Mouse (Mus musculus): ENCODE results near the gene Gm17657. TPM values are rescaled to one million over a fixed set of nuclear protein-coding genes. Genes with fewer than 3 reads are reported as not detected.
"Not testable (repeated sequence)": the region's sequence is repeated elsewhere in the genome, so short reads cannot be mapped to it uniquely, and the experiment has no call there.

Gm17657 gene
- total RNA-seq, 2 experiments from 2014 or later = not detected

DNA sequence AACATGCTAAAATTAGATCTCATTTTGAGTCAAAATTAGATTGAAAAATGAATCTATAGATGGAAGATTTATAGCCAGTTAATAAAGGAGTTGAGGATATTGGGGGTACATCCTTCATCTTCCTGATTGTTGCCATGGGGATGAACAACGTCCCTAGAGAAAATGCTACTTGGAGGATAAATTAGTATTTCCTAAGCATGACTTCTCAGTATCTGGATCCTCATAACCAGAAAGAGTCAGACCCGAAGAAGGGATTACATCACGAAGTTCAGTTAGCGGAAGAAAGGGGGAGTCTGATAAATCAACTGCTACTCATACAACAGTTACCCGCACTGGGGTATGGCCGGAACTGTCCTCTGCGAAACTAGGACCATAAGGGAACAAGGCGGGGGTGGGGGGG lies 444 bp downstream of the Gm17657 start:
- intact Hi-C loops (cut with DNase I) = no loop called here
- DNase-seq = no peak

DNA sequence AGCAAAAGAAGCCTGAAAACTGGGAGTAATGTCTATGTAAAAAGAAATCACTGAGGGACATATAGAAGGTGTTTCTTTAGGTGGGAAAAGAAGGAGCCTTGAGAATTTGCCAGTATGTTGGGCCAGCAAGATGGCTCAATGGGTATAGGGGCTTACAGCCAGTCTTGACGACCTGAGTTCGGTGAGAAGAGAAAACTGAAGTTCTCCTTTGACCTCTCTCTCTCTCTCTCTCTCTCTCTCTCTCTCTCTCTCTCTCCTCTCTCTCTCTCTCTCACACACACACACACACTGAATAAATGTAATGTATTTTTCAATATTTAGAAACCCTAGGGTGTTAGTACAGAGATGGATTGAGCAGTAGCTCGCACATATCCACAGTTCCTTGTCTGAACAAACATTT lies 944 bp downstream of the Gm17657 start:
- intact Hi-C loops (cut with DNase I) = no loop called here

DNA sequence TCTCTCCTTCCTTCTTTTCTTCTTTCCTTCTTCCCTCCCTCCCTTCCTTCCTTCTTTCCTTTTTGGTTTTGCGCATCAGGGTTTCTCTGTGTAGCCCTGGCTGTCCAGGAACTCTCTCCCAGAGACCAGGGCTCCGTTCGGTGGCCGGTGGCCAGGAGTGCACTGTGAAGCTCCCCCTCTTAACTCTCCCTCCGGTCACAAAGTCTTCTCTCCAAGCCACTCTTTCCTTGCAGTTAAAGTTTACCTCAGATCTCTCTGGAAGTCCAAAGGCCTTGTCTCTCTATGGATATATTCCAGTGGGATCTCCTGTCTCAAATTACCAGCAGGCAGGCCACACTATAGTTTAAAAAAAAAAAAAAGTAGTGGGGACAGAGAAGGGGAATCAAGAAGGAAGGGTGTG lies 4.2 kb downstream of the Gm17657 start:
- intact Hi-C loops (cut with DNase I) = no loop called here
- no peak for DNase-seq

More for the DNA sequence above, 944 bp downstream of the Gm17657 start:
- no peak for DNase-seq

DNA sequence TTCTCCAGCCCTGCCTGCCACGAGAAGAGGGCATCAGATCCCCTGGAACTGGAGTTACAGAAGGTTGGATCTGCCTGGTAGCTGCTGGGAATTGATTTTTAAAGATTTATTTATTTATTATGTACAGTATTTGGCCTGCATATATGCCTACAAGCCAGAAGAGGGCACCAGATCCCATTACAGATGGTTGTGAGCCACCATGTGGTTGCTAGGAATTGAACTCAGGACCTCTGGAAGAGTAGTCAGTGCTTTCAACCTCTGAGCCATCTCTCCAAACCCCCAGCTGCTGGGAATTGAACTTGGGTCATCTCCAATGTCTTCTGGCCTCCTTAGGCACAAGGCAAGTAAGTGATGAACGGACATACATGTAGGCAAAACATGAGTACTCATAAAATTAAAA lies 5.4 kb downstream of the Gm17657 start:
- no peak for DNase-seq
- intact Hi-C loops (cut with DNase I) = no loop called here

DNA sequence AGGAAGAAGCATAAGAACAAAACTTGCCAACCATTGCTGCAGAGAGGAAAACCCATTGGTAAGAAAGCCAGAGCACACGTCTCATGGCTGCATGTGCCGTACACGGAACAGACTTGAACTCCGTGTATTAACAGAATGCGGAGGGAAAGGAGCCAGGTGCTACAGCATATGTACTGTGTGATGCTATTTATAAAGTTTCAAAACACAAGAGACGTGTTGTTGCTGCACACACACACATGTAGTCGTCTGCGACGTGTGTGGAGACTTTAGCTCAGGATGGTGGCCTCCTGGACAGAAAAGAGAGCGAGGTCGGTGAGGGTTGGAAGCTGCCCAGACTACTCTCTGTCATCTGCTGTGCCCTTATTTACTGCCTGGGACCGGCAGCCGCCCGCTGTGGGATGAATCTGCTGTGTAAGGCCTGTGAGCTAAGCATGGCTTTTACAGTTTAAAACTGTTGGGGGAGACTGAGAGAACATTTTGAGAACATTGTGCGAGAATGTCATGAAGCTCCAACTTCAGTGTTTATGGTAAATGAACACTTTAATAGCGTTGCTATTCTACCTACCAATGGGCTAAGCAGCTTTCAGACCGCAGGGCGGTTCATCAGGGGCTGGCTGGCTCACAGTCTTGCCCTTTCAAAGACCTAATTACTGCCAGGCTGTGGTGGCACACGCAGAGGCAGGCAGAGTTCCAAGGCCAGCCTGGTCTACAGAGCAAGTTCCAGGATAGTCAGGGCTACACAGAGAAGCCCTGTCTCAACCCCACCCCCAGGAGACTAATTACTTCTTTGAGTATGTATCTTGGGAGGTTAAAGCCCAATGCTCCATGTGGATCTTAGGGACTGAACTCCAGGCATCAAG lies 6.4 kb downstream of the Gm17657 start:
- intact Hi-C loops (cut with DNase I) = no loop called here
- DNase-seq = no peak

DNA sequence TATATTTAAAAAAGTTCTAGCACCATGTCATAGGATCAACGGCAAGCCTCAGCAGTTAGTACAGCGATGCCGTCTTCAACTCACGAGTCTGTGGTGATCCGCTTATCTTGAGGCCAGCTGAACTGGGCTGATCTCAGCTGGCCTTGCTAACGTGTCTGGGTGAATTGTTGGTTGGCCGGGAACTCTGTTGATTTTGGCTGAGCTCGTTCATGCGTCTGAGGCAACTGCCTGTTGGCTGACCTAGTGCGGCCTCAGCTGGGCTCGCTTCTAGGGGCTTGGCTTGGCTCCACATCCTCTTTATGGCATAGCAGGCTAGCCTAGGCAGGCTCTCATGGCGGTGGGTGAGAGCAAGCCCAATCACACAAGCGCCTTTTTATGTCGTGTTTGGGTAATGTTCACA lies 8.0 kb downstream of the Gm17657 start:
- DNase-seq = peak; percentile 68 to 72

DNA sequence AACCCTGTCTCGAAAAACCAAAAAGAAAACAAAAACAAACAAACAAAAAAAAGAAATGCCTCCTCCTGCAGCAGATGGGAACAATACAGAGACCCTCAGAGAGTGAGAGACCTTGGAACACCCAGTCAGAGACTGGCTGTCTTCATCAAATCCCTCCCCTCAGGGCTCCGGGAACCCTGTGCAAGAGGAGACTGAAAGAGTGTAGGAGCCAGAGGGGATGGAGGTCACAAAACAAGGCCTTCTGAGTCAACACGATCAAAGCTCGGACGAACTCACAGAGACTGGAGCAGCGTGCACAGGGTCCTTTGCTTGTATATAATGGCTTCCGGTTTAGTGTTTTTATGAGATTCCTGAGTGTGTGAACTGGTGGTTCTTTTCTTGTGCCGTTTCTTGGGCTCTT lies 9.0 kb downstream of the Gm17657 start:
- intact Hi-C loops (cut with DNase I) = no loop called here
- DNase-seq = no peak

More for the DNA sequence above, 8.0 kb downstream of the Gm17657 start:
- intact Hi-C loops (cut with DNase I) = no loop called here

DNA sequence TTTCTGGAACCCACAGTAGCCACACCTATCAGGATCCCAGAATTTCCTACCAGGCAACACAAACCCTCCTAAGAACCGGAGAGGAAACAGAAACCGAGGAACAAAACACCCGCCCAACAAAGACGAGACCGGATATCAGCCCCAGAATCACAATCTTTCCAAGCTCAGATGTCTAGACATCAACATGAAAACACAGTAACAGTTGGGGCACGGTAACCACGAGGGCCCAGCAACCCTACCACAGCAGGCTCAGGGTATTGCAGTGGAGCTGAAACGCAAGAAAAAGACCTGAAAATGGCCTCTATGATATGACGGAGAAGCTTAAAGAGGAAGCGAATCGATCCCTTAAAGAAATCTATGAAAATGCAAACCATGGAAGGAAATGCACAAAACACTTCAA lies 15.6 kb downstream of the Gm17657 start:
- DNase-seq = no peak
- intact Hi-C loops (cut with DNase I) = no loop called here

DNA sequence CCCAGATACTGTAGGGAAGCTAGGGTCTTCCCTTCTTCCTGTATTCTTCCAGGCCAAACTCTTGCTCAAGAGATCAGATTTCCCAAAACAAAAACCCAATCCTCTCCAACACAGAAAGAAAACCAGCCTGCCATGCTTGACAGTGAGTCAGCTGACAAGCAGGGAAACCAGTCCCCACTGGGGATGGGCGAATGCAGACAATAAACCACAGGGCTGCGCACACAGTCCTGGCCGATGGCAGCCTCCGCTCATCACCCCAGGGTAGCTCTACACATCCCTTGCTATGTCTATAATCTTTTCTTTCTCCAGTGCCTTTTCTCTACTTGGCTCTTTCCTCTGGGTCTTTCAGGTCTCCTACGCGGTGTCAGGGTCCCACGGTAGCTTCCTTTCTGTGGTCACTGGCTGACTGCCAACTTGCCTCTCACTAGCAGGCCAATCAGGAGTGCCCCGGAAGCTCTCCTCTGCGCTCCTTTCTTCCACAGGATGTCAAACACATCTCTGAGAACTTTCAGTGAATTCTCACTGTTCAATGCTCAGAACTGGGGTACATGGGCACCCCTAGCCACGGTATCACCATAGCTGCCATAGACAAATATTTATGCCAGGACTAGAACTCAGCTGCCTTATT lies 17.6 kb downstream of the Gm17657 start:
- DNase-seq = no peak
- intact Hi-C loops (cut with DNase I) = no loop called here

DNA sequence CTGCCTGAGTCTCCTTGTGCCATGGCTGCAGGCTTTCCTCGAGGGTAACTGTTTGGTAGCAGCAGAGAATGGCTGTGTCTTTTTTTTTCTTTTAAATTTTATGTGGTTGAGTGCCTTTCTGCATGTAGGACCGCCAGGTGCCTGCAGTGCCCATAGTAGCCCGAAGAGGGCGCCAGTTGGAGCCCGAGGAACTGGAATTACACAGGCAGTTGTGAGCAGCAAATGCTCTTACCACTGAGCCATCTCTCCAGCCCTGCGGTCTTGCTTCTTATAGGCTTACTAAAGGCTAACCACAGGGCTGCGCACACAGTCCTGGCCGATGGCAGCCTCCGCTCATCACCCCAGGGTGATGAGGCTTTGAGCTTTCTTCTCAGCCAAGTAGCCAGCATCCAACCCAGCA lies 18.2 kb downstream of the Gm17657 start:
- intact Hi-C loops (cut with DNase I) = no loop called here
- DNase-seq = no peak

DNA sequence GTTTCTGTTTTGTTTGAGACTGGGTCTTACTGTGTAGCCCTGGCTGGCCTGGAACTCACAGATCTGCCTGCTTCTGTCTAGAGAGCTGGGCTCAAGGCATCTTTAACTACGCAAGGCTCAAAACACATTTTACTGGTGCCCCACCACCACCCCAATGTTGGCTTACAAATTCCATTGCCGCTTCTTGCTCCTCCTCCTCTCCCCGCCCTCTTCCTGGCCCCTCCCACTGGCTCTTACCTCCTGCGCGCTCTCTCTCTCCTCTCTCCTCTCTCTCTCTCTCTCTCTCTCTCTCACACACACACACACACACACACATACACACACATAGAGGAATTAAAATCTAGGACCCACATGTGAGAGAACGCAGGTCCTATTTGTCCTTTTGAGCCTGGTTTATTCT lies 18.9 kb downstream of the Gm17657 start:
- DNase-seq = no peak
- intact Hi-C loops (cut with DNase I) = no loop called here

DNA sequence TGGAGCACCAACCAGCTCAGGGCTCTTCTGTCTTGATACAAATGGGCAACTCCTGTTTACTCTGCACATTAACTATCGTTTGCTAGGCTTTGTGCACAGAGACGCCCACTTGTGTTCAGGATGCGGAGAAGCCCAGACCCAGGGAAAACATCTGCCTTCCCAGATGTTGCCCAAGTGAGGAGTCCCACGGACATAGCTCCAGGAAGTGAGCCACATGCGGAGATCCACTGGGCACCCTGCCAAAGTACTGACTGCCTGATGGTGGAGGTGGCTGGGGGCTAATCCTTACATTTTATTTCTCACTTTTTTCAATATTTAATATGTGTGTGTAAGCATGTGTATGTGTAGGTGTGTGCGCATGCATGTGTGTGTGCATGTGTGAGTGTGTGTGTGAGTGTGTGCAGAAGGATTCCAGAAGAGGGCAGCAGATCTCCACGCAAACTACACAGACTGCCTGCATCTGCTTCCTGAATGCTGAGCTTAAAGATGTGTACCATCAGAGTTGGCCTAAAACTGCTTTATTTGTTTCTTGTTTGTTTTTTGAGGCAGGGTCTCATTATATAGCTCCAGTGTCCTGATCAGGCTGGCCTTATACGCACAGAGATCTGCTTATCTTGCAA lies 20.8 kb downstream of the Gm17657 start:
- DNase-seq = no peak
- intact Hi-C loops (cut with DNase I) = no loop called here

DNA sequence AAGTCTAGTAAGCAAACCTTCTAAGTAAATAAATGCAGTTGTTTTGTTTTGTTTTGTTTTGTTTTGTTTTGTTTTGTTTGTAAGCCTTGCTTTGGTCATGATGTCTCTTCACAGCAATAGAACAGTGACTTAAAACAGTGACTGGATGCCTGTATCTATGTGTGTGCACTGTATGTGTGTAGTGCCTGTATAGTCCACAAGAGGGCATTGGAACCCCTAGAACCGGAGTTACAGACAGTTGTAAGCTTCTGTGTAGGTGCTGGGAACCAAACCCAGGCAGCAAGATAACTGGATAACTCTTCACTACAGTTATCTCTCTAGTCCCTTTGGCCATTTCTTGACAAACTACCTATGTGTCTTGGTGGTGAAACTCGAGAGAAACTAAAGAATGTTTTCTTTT lies 23.8 kb downstream of the Gm17657 start:
- no peak for DNase-seq
- intact Hi-C loops (cut with DNase I) = no loop called here

DNA sequence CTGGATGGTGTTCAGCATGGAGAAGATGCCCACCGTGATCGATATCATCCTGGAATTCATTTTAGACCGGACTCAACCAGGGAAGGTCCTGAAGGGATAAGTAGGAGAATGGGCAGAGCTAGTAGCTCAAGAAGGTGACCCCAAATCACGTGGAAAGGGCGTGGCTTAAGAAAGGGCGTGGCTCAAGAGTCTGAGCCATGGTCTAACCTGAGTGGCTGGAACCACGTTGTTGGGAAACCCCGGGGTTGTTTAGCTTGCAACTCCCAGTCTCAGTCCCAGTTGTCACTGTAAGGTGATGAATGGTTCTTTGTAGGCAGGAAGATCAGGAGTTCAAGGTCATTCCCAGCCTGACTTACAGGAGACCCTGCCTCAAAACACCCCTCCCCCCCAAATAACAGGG lies 29.7 kb downstream of the Gm17657 start:
- DNase-seq = no peak
- intact Hi-C loops (cut with DNase I) = no loop called here

DNA sequence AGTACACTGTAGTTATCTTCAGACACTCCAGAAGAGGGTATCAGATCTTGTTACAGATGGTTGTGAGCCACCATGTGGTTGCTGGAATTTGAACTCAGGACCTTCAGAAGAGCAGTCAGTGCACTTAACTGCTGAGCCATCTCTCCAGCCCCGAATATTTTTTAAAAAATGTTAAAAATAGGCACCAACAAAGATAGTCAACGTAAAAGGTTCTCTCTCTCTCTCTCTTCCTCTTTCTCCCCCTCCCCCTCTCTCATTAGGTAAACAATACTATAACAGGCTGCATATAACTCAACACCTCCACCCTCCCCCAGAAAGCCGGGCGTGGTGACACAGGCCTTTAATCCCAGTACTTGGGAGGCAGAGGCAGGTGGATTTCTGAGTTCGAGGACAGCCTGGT lies 30.8 kb downstream of the Gm17657 start:
- DNase-seq; intact Hi-C loops (cut with DNase I): not testable (repeated sequence)

DNA sequence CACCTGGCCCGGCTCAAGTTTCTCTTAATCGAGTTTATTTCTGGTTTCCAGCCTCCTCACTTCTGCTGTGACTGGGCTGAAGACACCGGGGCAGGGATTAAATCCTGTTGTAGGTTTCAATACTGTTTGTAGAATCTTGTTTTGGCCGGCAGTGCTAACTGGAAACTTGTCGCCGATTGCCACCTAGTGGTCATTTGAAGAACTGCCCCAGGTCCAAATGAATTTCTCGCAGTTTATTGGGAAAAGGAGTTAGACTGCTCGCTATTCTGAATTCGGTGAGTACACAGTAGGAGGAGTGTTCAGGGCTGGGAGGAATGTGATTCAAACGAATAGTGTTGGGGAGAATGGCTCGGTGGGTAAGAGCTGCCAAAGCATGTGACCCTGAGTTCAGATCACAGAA lies 35.0 kb downstream of the Gm17657 start:
- intact Hi-C loops (cut with DNase I) = loop anchor here (1.0 to 5.0 kb wide), 2 partner anchors 133 to 257 kb away; no protein-coding TSS in a partner anchor
- DNase-seq = peak; percentile 51 to 67

DNA sequence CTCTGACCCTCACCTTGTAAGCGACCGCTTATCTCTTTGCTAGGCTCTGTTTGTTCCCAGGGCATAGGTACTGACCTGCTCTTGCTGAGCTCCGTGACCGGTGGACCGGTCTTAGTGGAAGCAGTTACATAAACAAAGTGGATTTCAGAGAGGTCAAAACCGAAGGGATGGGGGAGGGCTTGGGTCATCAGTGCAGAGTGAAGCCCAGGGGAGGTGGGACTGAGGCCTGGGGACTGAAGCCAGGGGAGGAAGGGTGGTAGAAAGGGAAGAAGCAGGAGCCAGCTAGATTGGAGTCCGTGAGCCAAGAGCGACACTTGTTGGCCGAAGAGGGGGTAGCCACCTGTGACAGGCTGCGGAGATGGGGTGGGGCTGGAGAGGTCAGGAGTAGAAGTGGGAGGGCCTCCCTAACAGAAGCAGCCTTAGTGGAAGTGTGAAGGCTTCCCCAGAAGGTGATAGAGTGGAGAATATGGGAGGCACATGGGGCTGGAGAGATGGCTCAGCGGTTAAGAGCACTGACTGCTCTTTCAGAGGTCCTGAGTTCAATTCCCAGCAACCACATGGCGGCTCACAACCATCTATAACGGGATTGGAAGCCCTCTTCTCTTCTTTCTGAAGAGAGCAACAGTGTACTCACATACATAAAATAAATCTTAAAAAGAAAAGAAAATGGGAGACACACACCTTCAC lies 36.3 kb downstream of the Gm17657 start:
- intact Hi-C loops (cut with DNase I) = loop anchor here (1.0 to 5.0 kb wide), 2 partner anchors 116 to 256 kb away; no protein-coding TSS in a partner anchor
- peak; percentile 27 to 37 for DNase-seq

DNA sequence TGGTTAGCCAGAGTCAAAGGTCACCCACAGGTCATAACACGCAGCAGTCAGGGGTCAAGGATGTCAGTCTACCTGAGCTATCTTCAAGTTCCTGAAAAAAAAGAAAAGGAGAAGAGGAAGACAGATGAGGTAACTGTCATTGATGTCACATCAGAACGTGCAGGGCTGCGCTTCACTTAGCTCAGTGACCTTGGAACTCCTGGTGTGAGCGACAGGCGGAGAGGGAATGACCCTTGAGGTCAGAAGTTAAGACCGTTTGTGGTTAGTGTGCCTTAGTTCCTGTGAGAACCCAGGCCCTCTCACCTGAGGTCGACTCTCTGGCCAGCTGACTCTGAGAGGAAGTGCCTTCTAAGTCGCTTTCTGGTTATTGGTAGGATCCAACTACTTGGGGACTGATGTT lies 38.7 kb downstream of the Gm17657 start:
- DNase-seq = no peak
- intact Hi-C loops (cut with DNase I) = loop anchor here (5.0 kb wide), 1 partner anchor 253 kb away; no protein-coding TSS in a partner anchor

DNA sequence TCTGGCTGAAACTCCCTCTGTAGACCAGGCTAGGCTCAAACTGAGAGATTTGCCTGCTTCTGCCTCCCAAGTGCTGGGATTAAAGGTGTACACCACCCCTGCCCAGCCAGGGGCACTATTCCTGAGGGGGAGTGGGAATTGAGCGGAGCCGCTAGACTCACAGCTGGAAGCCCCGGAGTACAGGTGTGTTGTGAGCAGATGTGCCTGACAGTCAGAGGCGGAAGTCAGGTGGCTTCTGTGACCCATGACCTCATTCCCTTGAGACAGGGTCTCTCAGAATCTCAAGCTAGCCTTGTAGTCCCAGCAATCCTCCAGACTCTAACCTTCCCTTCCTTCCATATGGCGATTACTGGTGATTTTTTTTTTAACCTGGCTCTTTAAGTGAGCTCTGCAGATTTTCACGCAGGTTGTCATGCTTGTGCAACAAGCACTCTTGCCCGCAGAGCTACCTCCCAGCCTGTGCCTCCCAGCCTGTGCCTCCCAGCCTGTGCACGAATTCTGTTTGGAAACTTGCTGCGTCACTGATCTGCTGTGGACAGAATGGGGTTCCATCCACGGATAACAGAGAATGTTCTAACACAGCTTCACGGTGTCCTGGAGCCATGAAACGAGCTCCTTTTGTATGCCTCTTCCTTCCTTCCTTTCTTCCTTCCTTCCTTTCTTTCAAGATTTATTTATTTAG lies 40.4 kb downstream of the Gm17657 start:
- no peak for DNase-seq
- intact Hi-C loops (cut with DNase I) = no loop called here

DNA sequence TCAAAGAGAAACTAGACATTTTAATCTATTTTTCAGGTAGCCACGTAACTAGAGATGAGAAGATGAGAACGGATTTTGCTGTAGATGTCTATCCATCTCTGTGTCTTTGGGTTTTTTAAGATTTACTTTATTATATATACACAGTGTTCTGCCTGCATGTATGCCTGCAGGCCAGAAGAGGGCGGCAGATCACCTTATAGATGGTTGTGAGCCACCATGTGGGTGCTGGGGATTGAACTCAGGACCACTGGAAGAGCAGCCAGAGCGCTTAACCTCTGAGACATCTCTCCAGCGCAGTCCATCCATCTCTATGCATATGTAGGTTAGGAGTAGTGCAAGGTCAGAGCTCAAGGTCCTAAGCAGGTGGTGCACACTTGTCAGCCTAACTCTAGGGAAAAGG lies 45.7 kb downstream of the Gm17657 start:
- intact Hi-C loops (cut with DNase I) = no loop called here
- DNase-seq = no peak

All from gastrocnemius, postnatal 36 days (tissue).